Mouse (Mus musculus) midbrain, embryonic 13.5 days (tissue): ENCODE results near the gene Fam84b. TPM values are rescaled to one million over a fixed set of nuclear protein-coding genes. Genes with fewer than 3 reads are reported as not detected.

Experiments
- ATAC-seq: fragments of 200-750 bp; cut with Nextera tagmentation; 2 replicates; pipeline ENCODE4 v1.8.0; 2017; ENCODE audit warnings: mild to moderate bottlenecking, moderate TSS enrichment, moderate library complexity
- H3K27ac ChIP-seq: fragments of 300-500 bp; sonication (generic); 2 replicates; pipeline ENCODE4 v1.5.1; 2015; ENCODE audit warnings: inconsistent platforms, mild to moderate bottlenecking, moderate library complexity
- H3K27me3 ChIP-seq: fragments of 300-500 bp; sonication (generic); 2 replicates; pipeline ENCODE4 v1.6.1; 2015; ENCODE audit warnings: mild to moderate bottlenecking, inconsistent platforms
- H3K36me3 ChIP-seq: fragments of 300-500 bp; sonication (generic); 2 replicates; pipeline ENCODE4 v1.6.1; 2015; ENCODE audit warnings: mild to moderate bottlenecking, inconsistent platforms
- H3K4me1 ChIP-seq: fragments of 300-500 bp; sonication (generic); replicated peaks from 2 replicates; pipeline ENCODE4 v1.6.1; 2015; ENCODE audit warnings: inconsistent platforms
- H3K4me2 ChIP-seq: fragments of 300-500 bp; sonication (generic); replicated peaks from 2 replicates; pipeline ENCODE4 v1.6.1; 2015; ENCODE audit warnings: moderate library complexity, mild to moderate bottlenecking, inconsistent platforms
- H3K4me3 ChIP-seq: fragments of 300-500 bp; sonication (generic); replicated peaks from 2 replicates; pipeline ENCODE4 v1.5.1; 2015; ENCODE audit warnings: mild to moderate bottlenecking, inconsistent platforms
- H3K9ac ChIP-seq: fragments of 300-500 bp; sonication (generic); replicated peaks from 2 replicates; pipeline ENCODE4 v1.6.1; 2015; ENCODE audit warnings: mild to moderate bottlenecking, inconsistent platforms
- H3K9me3 ChIP-seq: fragments of 300-500 bp; sonication (generic); 2 replicates; pipeline ENCODE4 v1.6.1; 2016; ENCODE audit warnings: mild to moderate bottlenecking, inconsistent platforms
- WGBS: fragments of 180-500 bp; shearing (Covaris S2); methylation state at CpG from one replicate; pipeline ENCODE4 v1.1.7; 2015; 5-methylcytosine and 5-hydroxymethylcytosine counted together
- polyA plus RNA-seq: library from polyadenylated mRNA; unstranded; fragments of >200 nt; fragmentation: Nextera tagmentation; extraction: Ambion mirVana; gene quantifications from 2 replicates; pipeline ENCODE4 v1.2.1, GENCODE M21; 2015

The Fam84b gene
- polyA plus RNA-seq, 1 experiment from 2014 or later = 6.5 TPM

- H3K27ac ChIP-seq = no peak overlapping the region
- no peaks in the 10 kb centered on the region for H3K36me3 ChIP-seq
- H3K4me3 ChIP-seq = no peak overlapping the region
- no peaks in the 10 kb centered on the region for H3K27me3 ChIP-seq
- H3K9ac ChIP-seq = no peak overlapping the region
- H3K9me3 ChIP-seq = no peaks in the 10 kb centered on the region
- H3K4me2 ChIP-seq = no peak overlapping the region
- H3K4me1 ChIP-seq = no peaks in the 10 kb centered on the region
- no peak for ATAC-seq
- WGBS = 88% methylated on average over 1 of the region's 1 CpGs
Observed at GRCm38 (mm10) chr15:60779531-60779973, 74.0 kb downstream of the Fam84b start.

DNA sequence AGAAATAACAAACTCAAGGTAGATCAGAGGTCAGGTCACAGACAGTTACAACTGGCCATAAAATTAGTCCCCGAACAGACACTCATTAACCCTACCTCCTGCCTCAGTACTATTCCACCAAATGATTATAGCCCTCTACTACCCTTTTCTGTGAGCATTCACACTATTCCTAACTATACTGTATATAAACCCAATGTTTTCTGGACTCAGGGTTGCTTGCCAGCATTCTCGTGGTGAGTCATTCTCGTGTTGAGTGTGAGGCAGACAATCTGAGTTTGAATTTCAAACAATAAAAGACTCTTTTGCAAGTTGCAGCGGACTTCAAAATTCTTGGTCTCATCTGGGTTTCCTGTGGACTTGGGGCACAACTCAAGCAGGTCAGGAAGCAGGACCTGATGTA is 74.5 kb downstream of the Fam84b start:
- no peaks in the 10 kb centered on the region for H3K4me1 ChIP-seq
- H3K27me3 ChIP-seq = no peaks in the 10 kb centered on the region
- H3K27ac ChIP-seq = no peak overlapping the region
- no peak overlapping the region for H3K4me2 ChIP-seq
- H3K9me3 ChIP-seq = no peaks in the 10 kb centered on the region
- H3K36me3 ChIP-seq = no peaks in the 10 kb centered on the region
- WGBS = 93% methylated on average over 4 of the region's 4 CpGs
- ATAC-seq = no peak
- no peak overlapping the region for H3K4me3 ChIP-seq
- no peak overlapping the region for H3K9ac ChIP-seq

Other genes with a start within 250 kb of the Fam84b start
- not detected in 2 replicates for gene A1bg, start 69.2 kb upstream of the Fam84b start, polyA plus RNA-seq